Mouse (Mus musculus): ENCODE measurements at regions not wholly inside any gene's neighbourhood (a gene's known extent, or its start where the extent isn't known, plus 50 kb on each side); places are given as distances from the start of the nearest gene placed in this dataset.
A peak's percentile ranks its signal among the peaks of the same experiment; 100 is the strongest.

DNA sequence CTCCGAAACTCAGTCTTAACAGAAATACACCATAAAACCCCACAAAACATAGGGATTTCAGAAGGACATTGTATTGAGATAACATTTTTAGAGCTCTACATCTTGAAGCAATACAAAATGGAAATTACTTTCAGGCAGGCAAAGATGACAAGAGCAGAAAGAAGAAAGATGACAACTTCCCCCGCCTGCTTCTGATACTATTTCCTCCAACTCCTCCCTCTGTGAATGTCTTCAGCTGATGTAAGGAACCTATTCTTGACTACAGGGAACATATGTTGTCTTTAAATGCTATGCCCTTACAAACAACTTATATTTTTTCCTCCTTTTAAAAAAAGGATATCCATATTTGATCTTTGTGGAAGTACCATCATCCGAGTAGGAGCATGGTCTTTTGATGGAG, 66.0 kb upstream of the Phip start:
- no peak for TF ChIP-seq E2F4 (IDR thresholded peaks at IDR 0.05; ENCODE audit: insufficient replicate concordance, low read depth, low read length)
- no peak overlapping the region for H3K27ac ChIP-seq (ENCODE audit: insufficient read depth, low read depth)
- H3K4me3 ChIP-seq (replicated peaks in 1 of 3; ENCODE audit: low read depth in 2 of 3, low read length in 2 of 3, poor library complexity in 1 of 3), result no peak overlapping the region
- no peaks in the 10 kb centered on the region for H3K9me3 ChIP-seq (replicated peaks; ENCODE audit: low read length)
- H3K9ac ChIP-seq (ENCODE audit: insufficient read depth, low read depth), result no peak overlapping the region
- H3K4me2 ChIP-seq (ENCODE audit: insufficient read depth, low read depth, poor library complexity, severe bottlenecking), result no peak overlapping the region
- H3K79me2 ChIP-seq (replicated peaks; ENCODE audit: control insufficient read depth, extremely low read depth, insufficient read depth, poor library complexity, severe bottlenecking), result no peaks in the 10 kb centered on the region
- in situ Hi-C loops (cut with MboI; ENCODE audit: low pct_ligation_motif_present, low pct_unique_long_range_greater_than_20kb, low sequenced_read_pairs) (no loop called here), dilution Hi-C loops (cut with MboI; ENCODE audit: extremely low pct_ligation_motif_present, extremely low pct_unique_long_range_greater_than_20kb, low sequenced_read_pairs) (no loop called here)
- no peaks in the 10 kb centered on the region for H3K27me3 ChIP-seq (replicated peaks)
- no peak for DNase-seq (ENCODE audit: extremely low read depth)
- peaks cover 5 to 49% of the 10 kb centered on the region in 2 experiments; a peak in 3 of 4 replicates for H3K4me1 ChIP-seq (ENCODE audit: control insufficient read depth in 1 of 2, insufficient read depth in 2 of 2)
- no peaks in the 10 kb centered on the region for H3K36me3 ChIP-seq (replicated peaks in 1 of 2; ENCODE audit: control insufficient read depth in 1 of 2, insufficient read depth in 1 of 2, low read length in 1 of 2)

DNA sequence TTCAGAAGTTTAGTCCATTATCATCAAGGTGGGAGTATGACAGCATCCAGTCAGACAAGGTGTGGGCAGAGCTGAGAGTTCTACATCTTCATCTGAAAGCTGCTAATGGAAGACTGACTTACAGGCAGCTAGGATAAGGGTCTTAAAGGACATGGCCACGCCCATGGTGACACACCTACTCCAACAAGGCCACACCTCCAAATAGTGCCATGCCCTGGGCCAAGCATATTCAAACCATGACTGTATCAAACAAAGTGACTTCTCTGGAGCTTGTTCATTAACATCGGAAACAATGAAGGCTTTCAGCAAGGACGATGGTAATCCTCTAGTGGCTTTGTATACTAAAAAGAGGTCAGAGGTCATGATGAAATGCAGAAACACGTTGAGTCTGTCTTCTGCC, 65.4 kb upstream of the Phip start:
- H3K4me2 ChIP-seq (ENCODE audit: insufficient read depth, low read depth, poor library complexity, severe bottlenecking), result no peak overlapping the region
- DNase-seq (ENCODE audit: extremely low read depth), result no peak
- H3K27ac ChIP-seq (ENCODE audit: insufficient read depth, low read depth), result no peak overlapping the region
- no peak overlapping the region for H3K4me3 ChIP-seq (replicated peaks in 1 of 3; ENCODE audit: low read depth in 2 of 3, low read length in 2 of 3, poor library complexity in 1 of 3)
- in situ Hi-C loops (cut with MboI; ENCODE audit: low pct_ligation_motif_present, low pct_unique_long_range_greater_than_20kb, low sequenced_read_pairs) (no loop called here), dilution Hi-C loops (cut with MboI; ENCODE audit: extremely low pct_ligation_motif_present, extremely low pct_unique_long_range_greater_than_20kb, low sequenced_read_pairs) (no loop called here)
- no peaks in the 10 kb centered on the region for H3K27me3 ChIP-seq (replicated peaks)
- H3K79me2 ChIP-seq (replicated peaks; ENCODE audit: control insufficient read depth, extremely low read depth, insufficient read depth, poor library complexity, severe bottlenecking), result no peaks in the 10 kb centered on the region
- H3K36me3 ChIP-seq (replicated peaks in 1 of 2; ENCODE audit: control insufficient read depth in 1 of 2, insufficient read depth in 1 of 2, low read length in 1 of 2), result no peaks in the 10 kb centered on the region
- H3K9ac ChIP-seq (ENCODE audit: insufficient read depth, low read depth), result no peak overlapping the region
- peaks cover 5 to 55% of the 10 kb centered on the region in 2 experiments; a peak in 3 of 4 replicates for H3K4me1 ChIP-seq (ENCODE audit: control insufficient read depth in 1 of 2, insufficient read depth in 2 of 2)
- H3K9me3 ChIP-seq (replicated peaks; ENCODE audit: low read length), result no peaks in the 10 kb centered on the region
- TF ChIP-seq MAX (IDR thresholded peaks at IDR 0.05; ENCODE audit: low read length) (no peak), CHD2 (IDR thresholded peaks at IDR 0.05; ENCODE audit: low read length) (no peak), EP300 (IDR thresholded peaks at IDR 0.05; ENCODE audit: low read length) (no peak), SMC3 (IDR thresholded peaks at IDR 0.05; ENCODE audit: low read depth, low read length) (no peak)

GRCm38 (mm10) chr9:83037261-83038119, 62.2 kb upstream of the Phip start:
- dilution Hi-C loops (cut with MboI; ENCODE audit: extremely low pct_ligation_motif_present, extremely low pct_unique_long_range_greater_than_20kb, low sequenced_read_pairs) (no loop called here), in situ Hi-C loops (cut with MboI; ENCODE audit: low pct_ligation_motif_present, low pct_unique_long_range_greater_than_20kb, low sequenced_read_pairs) (no loop called here)
- DNase-seq (ENCODE audit: extremely low read depth), result peak; percentile 31
- peak; percentile 34; the same call in 1 of the 2 replicates for TF ChIP-seq ETS1 (conservative IDR thresholded peaks at IDR 0.05; ENCODE audit: low read depth, low read length)
- TF ChIP-seq EP300 (IDR thresholded peaks at IDR 0.05; ENCODE audit: low read length), result peak; percentile 79
- peak; percentile 82; the same call in 1 of the 2 replicates for TF ChIP-seq IRF4 (IDR thresholded peaks at IDR 0.05; ENCODE audit: low read depth, low read length)
- 0 out of 2 replicates have a peak, but pooled peaks have one; percentile 15 for TF ChIP-seq BHLHE40 (IDR thresholded peaks at IDR 0.05; ENCODE audit: low read depth, low read length)
- no peak for TF ChIP-seq E2F4 (IDR thresholded peaks at IDR 0.05; ENCODE audit: insufficient replicate concordance, low read depth, low read length)
- no peak for TF ChIP-seq MXI1 (IDR thresholded peaks at IDR 0.05; ENCODE audit: low read depth, low read length)
- TF ChIP-seq MEF2A (IDR thresholded peaks at IDR 0.05; ENCODE audit: borderline replicate concordance, low read depth, low read length), result peak; percentile 79
- H3K27me3 ChIP-seq (replicated peaks), result no peaks in the 10 kb centered on the region
- H3K4me2 ChIP-seq (ENCODE audit: insufficient read depth, low read depth, poor library complexity, severe bottlenecking), result peak overlapping the region; percentile 50
- no peak overlapping the region for H3K27ac ChIP-seq (ENCODE audit: insufficient read depth, low read depth)
- no peaks in the 10 kb centered on the region for H3K9me3 ChIP-seq (replicated peaks; ENCODE audit: low read length)
- no peaks in the 10 kb centered on the region for H3K36me3 ChIP-seq (replicated peaks in 1 of 2; ENCODE audit: control insufficient read depth in 1 of 2, insufficient read depth in 1 of 2, low read length in 1 of 2)
- no peaks in the 10 kb centered on the region for H3K79me2 ChIP-seq (replicated peaks; ENCODE audit: control insufficient read depth, extremely low read depth, insufficient read depth, poor library complexity, severe bottlenecking)
- H3K4me1 ChIP-seq (ENCODE audit: control insufficient read depth in 1 of 2, insufficient read depth in 2 of 2), result peaks cover 3 to 36% of the 10 kb centered on the region in 2 experiments; a peak in 3 of 4 replicates
- no peak overlapping the region for H3K9ac ChIP-seq (ENCODE audit: insufficient read depth, low read depth)
- H3K4me3 ChIP-seq (replicated peaks in 1 of 3; ENCODE audit: low read depth in 2 of 3, low read length in 2 of 3, poor library complexity in 1 of 3), result no peak overlapping the region
